Mouse (Mus musculus): ENCODE measurements around the gene Cyb561. TPM values are rescaled to one million over a fixed set of nuclear protein-coding genes. Genes with fewer than 3 reads are reported as not detected.

Cyb561 gene
- 25.2 and 26.9 TPM in 2 replicates for polyA plus RNA-seq (2012; rRNA removed)

DNA sequence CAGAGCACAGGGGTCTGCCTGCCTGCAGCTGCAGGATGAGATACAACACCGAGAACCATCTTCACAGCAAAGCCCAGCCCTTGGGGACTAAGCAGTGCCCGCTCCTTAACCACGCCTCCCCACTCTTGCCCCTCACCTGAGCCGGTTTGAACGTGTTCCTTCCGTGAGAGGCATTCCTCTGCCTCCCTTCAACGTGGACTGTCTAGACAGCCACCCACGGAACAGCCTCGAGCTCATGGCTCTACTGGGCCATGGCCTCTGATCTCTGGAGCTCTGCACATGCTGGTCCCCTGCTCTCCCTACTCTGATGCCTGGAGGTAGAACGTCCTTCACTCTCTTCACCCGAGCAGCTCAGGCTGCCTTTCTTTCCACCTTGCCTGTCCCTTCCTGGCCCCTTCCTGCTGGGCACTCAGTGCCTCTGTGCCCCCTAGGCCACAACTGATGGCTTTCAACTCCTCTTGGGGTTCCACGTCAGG, at the start of gene Cyb561:
Cyb561 (minus strand) TSS at position 426 of the 476 bp plus-strand sequence.
- DNase-seq (ENCODE audit: low spot score), result no peak

DNA sequence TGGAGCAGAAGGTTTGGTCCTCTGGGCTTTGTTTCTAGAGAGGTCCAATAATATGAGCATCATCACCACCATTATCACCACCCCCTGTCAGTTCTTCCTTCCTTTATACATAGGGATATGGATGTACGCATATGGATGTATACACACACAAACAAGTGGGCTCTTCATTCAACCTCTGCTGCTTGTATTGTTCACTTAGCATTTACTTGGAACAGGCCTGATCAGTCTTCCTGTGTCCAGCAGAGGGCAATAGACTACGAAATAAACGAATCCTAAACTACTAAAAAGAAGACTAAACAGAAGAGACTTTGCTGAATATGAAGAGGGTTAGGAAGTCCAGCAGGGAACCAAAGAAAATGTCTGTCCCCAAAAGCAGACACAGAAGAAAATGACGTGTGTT, 48.6 kb upstream of the Cyb561 start:
- no peak for DNase-seq (ENCODE audit: low spot score)

DNA sequence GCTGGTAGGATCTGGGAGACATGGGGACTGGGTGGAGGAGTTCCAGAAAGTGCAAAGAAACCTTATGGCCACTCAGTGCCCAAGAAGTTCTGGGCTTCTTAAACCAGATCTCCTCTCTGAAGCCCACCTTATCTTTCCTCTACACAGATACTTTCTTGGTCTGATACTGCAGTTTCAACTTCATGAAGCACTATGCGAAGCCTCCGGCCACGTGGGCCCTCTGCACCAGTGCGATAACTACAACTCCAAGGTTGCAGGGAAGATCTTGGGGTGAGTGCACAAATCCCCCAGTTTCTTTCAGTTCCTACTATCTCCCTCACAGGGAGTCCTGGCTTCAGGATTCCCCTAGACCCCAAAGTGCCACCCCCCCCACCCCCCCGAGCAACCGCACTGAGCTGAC, 46.9 kb upstream of the Cyb561 start:
- DNase-seq (ENCODE audit: low spot score), result no peak

DNA sequence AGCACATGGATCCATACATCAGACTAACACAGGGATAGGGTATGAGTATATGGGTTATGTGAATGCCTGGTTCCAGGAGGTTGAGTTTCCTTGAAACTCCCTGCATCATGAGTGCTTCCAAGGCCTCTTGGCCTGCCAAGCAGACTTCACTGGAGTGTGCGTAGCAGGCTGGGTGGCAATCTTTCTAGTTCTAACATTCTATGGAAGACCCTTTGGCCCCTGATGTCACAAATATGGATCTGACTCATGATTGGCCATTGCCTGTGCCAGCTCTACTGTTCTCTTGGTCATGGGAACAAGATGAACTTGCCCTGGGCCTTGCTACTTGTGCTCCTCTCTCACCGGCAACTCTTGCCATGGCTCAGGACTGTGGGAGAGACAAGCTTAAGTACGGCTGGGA, 41.2 kb upstream of the Cyb561 start, which contains the start of gene Ace3:
Ace3 (plus strand) TSS at position 301 of the 400 bp plus-strand sequence.
- DNase-seq (ENCODE audit: low spot score), result no peak

DNA sequence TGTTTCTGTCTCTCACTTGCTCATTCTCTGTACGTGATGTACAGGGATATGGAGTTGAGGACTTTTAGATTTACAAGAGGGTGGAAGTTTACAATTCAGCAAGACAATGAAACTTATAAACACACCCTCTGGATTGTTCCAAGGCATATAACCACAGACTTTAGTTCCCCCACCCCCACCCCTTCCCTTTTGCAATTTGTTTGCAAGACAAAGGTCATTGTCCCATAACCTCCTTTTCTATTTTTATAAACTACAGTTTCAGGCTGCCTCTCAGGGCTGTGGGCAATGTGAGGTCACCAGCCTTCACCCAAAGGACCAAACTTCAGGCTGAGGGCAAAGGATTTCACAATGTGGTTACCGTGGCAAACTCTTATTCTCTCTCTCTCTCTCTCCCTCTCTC, 37.1 kb upstream of the Cyb561 start:
- no peak for DNase-seq (ENCODE audit: low spot score)

DNA sequence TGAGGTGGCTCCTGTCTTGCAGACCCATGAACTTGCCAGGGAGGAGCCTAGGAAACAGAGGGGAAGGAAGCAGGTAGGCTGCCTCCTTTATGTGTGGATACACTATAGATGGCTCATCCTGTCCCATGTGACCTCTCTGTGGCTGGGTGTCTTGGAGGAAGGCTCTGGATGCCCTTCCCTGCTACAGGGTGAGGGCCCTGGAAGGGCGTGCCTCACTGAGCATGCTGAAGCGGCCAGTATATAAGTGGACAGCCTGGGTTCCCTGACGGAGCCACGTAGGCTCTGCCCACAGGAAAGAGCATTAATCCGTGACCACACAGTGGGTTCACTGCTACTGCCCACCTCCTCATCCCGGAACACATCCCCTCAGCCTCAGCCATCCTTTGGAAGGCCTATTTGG, 36.3 kb upstream of the Cyb561 start:
- DNase-seq (ENCODE audit: low spot score), result no peak

DNA sequence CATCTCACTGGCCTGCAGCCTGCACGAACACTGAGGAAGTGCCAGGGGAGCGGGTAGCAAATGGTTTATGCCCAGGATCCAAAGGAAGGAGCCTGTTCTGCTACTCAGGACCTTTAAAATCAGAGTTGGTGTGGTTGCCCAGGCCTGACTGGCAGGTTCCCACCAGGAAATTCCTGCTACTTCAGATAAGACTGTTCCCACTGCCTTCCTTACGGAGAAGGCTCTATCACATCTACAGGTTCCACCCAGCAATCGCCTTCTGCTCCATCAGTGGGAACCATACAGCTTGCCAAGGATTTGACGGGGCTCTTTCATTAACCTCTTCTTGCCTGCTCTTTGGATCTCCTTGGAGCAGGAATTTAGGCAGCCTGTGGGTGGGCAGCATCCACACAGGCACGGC, 34.3 kb upstream of the Cyb561 start:
- no peak for DNase-seq (ENCODE audit: low spot score)

DNA sequence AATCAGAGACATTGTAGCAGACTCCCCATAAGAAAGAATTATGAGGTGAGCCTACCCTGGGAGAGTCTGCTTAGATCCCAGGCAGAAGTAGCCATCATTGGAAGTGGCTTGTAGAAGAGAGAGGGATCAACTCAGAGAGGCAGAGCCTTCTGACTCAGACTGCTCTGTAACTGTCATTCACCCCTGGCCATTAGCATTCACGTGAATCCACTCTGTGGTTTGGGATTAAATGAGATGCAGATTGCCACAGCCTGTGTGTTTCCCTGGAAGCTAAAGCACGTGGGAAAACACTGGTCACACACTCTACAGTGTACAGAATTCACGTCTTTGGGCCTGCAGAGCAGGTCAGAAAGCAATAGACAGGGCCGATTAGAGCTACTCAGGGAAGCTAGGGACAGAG, 31.3 kb upstream of the Cyb561 start:
- no peak for DNase-seq (ENCODE audit: low spot score)

DNA sequence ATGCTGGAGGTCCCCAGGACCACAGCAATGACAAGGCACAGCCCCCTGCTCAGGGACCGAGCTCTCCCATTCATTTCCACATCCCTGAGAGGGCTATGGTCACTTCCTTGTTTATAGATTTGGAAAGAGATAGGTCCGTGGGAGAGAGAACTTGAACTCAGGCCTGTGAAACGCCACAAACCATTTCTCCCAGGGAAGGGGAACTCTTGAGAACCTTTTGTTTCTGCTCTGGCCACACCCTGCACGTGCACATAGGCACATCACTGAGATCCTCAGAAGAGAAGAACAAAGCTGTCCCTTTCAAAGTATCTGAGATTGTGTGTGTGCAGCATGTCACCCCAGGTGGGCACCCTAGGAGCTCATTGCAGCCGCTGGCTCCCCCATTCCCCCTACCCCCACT, 25.5 kb upstream of the Cyb561 start:
- DNase-seq (ENCODE audit: low spot score), result no peak

DNA sequence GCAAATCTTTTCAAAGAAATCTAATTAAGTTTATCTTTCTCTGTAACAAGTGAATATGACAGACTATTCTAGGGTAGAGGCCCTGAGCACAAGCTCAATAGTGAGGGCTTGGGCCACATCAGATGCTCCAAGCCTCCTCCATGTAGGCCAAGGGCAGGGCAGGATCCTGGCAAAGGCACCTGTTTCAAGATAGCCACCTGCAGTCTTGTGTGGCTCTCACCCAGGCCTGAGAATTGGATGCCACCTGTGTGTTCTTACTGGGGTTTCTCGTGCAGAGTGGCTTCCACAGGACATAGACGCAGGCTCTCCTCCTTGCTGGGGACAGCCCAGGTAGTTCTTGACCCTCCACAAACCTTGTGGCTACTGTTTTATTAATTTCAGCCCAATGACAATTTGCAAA, 25.1 kb upstream of the Cyb561 start:
- no peak for DNase-seq (ENCODE audit: low spot score)

DNA sequence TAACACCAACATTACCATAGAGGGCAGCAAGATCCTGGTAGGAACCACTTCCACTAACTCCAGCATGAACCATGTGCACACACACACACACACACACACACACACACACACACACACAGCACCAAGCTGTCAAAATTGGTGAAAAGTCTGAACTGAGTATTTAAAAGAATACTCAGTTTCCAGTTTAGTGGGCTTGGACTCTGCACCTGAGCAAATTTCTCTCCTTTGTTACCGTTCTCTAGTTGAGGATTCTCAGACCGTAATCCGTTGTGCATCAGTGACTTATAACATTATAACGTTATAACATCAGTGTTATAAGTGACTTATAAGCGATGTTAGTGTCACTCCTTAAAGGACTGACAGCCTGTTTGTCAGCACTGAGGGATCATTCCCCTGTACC, 22.5 kb upstream of the Cyb561 start:
- DNase-seq (ENCODE audit: low spot score), result no peak

DNA sequence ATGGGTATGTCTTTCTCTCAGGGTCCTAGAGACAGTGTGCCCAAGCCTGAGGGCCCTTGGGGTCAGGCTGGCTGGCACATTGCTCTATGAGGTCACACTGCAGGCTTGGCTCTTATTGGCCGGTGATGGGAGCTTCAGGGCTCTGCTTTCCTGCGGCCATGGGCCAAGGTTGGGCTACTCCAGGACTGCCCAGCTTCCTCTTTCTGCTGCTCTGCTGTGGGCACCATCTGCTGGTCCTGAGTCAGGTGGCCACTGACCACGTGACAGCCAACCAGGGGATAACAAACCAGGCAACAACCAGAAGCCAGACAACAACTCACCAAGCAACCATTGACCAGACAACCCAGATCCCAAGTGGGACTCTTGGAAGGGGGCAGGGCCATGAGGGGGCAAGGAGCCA, 21.9 kb upstream of the Cyb561 start:
- no peak for DNase-seq (ENCODE audit: low spot score)

DNA sequence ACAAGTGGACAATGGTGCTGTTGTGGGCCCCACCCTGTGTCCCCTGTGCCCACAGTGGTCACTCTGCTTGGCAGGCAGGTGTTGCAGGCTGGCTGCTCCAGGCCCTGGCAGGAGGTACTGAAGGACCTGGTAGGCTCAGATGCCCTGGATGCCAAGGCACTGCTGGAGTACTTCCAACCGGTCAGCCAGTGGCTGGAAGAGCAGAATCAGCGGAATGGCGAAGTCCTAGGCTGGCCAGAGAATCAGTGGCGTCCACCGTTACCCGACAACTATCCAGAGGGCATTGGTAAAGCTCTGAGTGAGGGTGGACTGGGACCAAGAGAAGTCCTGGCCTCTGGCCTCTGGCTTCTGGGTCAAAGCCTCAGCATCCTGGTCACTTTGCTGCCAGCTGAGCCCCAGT, 21.5 kb upstream of the Cyb561 start:
- no peak for DNase-seq (ENCODE audit: low spot score)

DNA sequence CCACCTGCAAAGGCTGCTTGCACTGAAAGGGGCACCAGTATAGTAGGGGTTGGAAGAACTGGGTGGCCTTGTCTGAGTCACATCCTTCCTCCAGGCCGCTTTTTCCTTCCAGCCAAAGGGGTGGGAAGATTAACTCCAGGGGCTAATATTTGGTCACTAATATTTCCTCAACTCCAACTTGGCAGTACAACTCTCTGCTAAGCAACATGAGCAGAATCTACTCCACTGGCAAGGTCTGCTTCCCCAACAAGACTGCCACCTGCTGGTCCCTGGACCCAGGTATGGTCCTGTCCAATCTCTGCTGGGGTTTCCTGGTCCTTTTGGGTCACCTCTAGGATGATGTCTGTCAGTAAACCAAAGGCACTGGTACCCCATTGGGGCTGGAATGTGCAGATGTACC, 16.4 kb upstream of the Cyb561 start:
- peak; percentile 41 for DNase-seq (ENCODE audit: low spot score)

DNA sequence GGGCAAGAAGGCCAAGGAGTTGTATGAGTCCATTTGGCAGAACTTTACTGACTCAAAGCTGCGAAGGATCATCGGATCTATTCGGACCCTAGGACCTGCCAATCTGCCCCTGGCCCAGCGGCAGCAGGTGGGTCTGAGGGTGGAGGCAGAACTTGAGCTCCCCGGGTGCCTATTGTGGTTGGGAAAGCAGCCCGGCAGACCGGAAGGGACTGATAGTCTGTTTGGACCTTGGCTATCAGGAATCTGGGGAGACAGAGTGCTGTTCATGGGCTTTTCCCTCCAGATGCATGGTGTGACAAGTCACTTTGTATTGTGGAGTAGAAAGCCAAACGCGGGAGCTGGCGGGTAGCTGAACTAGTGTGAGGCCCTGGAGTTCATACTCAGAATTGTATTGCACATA, 15.8 kb upstream of the Cyb561 start:
- DNase-seq (ENCODE audit: low spot score), result no peak

DNA sequence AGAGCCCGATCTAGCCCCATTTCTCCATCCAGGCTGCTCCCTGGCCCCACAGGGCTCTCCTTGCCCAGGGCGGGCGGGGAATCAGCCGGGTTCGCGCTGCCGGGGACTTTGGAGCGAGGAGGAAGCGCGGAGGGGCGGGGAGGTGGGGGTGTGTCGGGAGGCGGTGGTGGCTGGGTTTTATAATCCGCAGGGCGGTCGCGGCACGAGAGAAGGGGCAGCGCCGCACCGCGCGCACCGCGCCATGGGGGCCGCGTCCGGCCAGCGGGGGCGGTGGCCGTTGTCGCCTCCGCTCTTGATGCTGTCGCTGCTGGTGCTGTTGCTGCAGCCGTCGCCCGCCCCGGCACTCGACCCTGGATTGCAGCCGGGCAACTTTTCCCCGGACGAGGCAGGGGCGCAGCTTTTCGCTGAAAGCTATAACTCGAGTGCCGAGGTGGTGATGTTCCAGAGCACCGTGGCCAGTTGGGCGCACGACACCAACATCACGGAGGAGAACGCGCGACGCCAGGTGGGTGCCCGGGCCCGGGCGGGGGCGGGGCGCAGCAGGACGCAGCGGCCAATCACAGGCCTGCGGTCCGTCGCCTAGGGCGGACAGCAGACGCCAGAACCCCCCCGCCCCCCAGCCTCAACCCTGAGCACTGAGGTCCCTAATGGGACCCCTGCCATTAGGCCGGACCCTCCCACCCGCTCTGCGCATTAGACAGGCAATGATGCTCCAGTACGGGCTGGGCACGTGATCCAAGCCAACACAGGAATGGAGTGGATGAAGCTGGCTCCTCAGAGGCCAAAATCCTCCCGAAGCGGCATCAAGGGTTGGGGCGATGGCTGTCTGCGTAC, 14.8 kb upstream of the Cyb561 start, which contains the start of gene Ace:
Ace (plus strand) TSS at position 205 of the 834 bp plus-strand sequence.
- DNase-seq (ENCODE audit: low spot score), result no peak

DNA sequence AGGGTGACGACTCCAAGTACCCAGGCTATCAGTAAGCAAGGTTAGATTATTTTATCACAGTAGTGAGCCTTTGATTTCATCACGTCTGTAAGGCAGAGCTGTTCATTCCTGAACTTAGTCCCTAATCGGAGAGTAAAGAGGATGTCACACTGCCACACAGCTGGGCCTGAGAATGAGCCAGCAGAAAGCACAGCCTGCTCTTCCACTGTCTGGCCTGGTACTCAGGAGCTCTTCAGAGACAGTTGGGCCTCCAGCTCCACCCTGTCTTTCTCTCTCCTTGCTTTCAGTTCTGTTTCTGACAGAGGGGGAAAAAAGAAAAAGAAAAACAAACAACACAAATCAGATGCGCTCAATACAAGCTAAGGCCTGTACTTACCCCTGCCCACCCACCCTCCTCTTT, 13.2 kb upstream of the Cyb561 start:
- no peak for DNase-seq (ENCODE audit: low spot score)

DNA sequence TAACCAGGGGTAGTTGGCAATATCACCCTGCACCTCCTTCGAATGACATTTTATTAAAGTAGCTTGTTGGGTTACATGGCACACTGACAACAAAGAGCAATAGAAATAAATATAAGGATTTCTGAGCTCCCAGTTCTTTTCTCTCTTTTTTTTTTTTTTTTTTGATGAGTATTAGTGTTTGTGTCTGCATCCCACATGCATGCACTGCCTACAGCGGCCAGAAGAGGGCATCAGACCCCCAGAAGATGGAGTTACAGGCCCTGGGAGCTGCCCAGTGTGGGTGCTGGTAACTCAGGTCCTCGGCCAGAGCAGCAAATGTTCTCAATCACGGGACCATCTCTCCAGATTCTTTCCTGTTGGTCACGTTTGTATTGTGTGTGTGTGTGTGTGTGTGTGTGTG, 11.6 kb upstream of the Cyb561 start:
- DNase-seq (ENCODE audit: low spot score), result no peak

DNA sequence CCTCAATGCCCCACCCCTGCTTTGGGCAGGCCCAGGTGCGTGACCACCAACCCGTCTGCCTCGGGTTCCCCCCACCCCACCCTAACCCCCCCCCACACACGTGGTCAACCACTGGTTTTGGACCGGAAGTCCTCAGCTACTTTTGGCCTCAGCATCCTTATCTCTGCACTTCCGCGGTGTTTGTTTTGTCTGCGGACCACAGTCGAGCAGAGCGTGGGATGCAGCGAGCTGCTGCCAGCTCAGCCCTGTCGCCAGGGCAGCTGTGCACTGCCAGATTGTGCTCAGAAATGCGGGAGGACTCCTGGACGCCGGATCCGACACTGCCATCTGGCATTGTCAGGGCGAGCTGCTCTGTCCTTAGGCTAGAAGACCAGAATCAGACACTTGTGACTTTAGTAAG, 6.2 kb upstream of the Cyb561 start:
- no peak for DNase-seq (ENCODE audit: low spot score)

DNA sequence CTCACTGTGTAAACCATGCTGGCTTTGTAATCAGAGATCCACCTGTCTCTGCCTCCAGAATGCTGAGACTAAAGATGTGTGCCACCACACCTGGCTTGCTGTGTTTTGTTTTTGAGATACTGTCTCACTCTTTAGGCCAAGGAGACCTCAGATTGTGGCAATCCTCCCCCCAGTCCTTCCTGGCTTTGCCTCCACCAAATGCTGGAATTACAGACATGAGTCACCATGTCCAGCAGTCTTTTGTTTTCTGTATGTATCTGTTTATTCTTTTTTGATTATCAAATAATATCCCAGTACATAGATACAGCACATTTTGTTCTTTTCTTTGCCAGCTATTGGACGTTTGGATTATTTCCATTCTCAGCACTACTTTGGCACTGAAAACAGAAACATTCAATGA, 5.4 kb upstream of the Cyb561 start:
- no peak for DNase-seq (ENCODE audit: low spot score)

DNA sequence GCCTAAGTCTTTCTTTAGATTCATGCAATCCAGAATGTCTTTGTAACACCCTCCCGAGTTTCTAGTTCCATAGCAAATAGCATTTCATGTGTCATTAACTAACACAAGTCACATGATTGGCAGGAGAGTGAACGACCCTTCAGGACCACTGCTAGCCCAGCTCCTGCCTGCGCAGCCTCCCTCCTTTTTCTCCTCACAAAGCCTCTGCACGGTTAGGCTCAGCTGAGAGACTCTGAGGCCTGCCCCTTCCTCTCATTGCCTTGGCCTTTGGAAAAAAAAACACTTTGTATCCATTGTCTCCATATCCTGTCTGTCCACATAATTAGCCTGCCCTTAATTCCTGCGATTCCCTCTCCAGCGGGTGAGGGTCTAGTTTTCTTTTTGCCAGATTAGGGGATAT, 4.4 kb upstream of the Cyb561 start:
- DNase-seq (ENCODE audit: low spot score), result no peak

DNA sequence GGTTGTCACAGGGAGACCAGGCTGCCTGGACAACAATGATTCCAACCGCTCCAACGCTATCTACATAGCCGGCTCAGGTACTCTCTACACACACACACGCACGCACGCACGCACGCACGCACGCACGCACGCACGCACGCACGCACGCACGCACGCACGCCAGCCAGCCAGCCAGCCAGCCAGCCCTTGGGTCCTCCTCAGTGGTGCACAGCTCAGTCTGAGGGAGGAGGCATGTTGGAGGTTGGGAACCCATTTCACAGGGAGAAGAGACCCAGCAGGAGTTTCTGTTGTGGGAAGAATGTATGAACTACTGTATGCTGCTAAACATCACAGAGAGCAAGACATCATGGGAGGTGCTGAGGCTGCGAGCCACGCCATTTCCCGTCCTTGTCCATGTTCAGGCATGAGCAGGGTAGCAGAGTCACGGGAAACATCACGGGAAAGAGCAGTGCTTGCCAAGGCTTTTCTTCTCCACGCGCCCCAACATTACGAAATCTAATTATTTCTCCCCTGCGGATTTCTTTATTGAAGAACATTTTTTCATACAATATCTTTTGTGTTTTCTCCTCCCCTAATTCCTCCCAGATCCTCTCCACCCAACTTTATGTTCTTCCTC, 2.8 kb upstream of the Cyb561 start:
- no peak for DNase-seq (ENCODE audit: low spot score)

DNA sequence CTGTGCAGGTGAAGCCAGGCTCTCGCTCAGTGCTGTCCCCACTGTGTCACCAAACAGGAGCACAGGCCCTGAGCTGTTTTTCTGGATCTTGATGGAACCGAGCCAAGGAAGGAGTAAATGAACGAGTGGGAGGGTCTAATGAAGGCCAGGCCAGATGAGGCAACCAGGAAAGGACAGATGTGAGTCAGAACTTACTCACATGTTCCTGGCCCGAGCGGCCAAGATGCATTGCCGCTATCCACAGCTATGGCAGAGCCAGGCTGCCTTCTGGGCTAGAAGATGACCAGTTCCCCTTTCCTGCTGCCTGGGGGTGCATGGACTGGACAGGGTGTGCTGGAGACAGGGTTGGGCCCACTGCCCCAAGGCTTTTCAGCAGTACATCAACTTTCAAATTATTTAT, 266 bp upstream of the Cyb561 start:
- DNase-seq (ENCODE audit: low spot score), result no peak

Measured in urinary bladder, adult 2 months (tissue).